Mouse (Mus musculus): ENCODE measurements around the gene Sobp. TPM values are rescaled to one million over a fixed set of nuclear protein-coding genes. Genes with fewer than 3 reads are reported as not detected.

The Sobp gene
- polyA plus RNA-seq, 1 experiment: not detected

GRCm38 (mm10) chr10:43200206-43200605, 25.9 kb upstream of the Sobp start:
- whole genome bisulfite sequencing: 96% methylated on average over 2 of the region's 2 CpGs
- Histone ChIP-seq H3K27ac (ENCODE audit: insufficient read depth, low read depth, low read length) (no peak overlapping the region), H3K4me1 (ENCODE audit: control insufficient read depth, insufficient read depth, low read length) (no peaks in the 10 kb centered on the region), H3K4me3 (ENCODE audit: insufficient read depth, low read depth, low read length) (no peak overlapping the region)
- TF ChIP-seq POLR2A (IDR thresholded peaks at IDR 0.05; ENCODE audit: insufficient read depth, low read depth, low read length) (no peak), CTCF (IDR thresholded peaks at IDR 0.05; ENCODE audit: insufficient read depth, low read depth, low read length) (no peak)

GRCm38 (mm10) chr10:43180313-43180912, 6.1 kb upstream of the Sobp start:
- H3K4me1 ChIP-seq (ENCODE audit: control insufficient read depth, insufficient read depth, low read length): peaks cover under 1% of the 10 kb centered on the region; the same call in 1 of the 2 replicates
- WGBS: 62% methylated on average over 5 of the region's 5 CpGs
- H3K4me3 ChIP-seq (ENCODE audit: insufficient read depth, low read depth, low read length): no peak overlapping the region
- TF ChIP-seq CTCF (IDR thresholded peaks at IDR 0.05; ENCODE audit: insufficient read depth, low read depth, low read length) (no peak), POLR2A (IDR thresholded peaks at IDR 0.05; ENCODE audit: insufficient read depth, low read depth, low read length) (no peak)
- no peak overlapping the region for H3K27ac ChIP-seq (ENCODE audit: insufficient read depth, low read depth, low read length)

- peak overlapping the region; percentile 73; the same call in 1 of the 2 replicates for H3K27ac ChIP-seq (ENCODE audit: insufficient read depth, low read depth, low read length)
- 2% methylated on average over 18 of the region's 18 CpGs for WGBS
- TF ChIP-seq POLR2A (IDR thresholded peaks at IDR 0.05; ENCODE audit: insufficient read depth, low read depth, low read length) (no peak), CTCF (IDR thresholded peaks at IDR 0.05; ENCODE audit: insufficient read depth, low read depth, low read length) (no peak)
- H3K4me3 ChIP-seq (ENCODE audit: insufficient read depth, low read depth, low read length): peak overlapping the region; percentile 96
- H3K4me1 ChIP-seq (ENCODE audit: control insufficient read depth, insufficient read depth, low read length): peaks cover 6% of the 10 kb centered on the region; the same call in 1 of the 2 replicates
Measured at GRCm38 (mm10) chr10:43175156-43175601, 849 bp upstream of the Sobp start.

GRCm38 (mm10) chr10:43173828-43174325, 453 bp downstream of the Sobp start:
- peak overlapping the region; percentile 96 for H3K4me3 ChIP-seq (ENCODE audit: insufficient read depth, low read depth, low read length)
- H3K4me1 ChIP-seq (ENCODE audit: control insufficient read depth, insufficient read depth, low read length): peaks cover 7% of the 10 kb centered on the region; the same call in 1 of the 2 replicates
- TF ChIP-seq CTCF (IDR thresholded peaks at IDR 0.05; ENCODE audit: insufficient read depth, low read depth, low read length) (no peak), POLR2A (IDR thresholded peaks at IDR 0.05; ENCODE audit: insufficient read depth, low read depth, low read length) (no peak)
- WGBS: under 1% methylated on average over 34 of the region's 38 CpGs
- peak overlapping the region; percentile 9 for H3K27ac ChIP-seq (ENCODE audit: insufficient read depth, low read depth, low read length)

- peak overlapping the region; percentile 9 for H3K27ac ChIP-seq (ENCODE audit: insufficient read depth, low read depth, low read length)
- WGBS: under 1% methylated on average over 53 of the region's 53 CpGs
- H3K4me1 ChIP-seq (ENCODE audit: control insufficient read depth, insufficient read depth, low read length): peaks cover 8% of the 10 kb centered on the region; the same call in 1 of the 2 replicates
- H3K4me3 ChIP-seq (ENCODE audit: insufficient read depth, low read depth, low read length): peak overlapping the region; percentile 96
- no peak for TF ChIP-seq POLR2A (IDR thresholded peaks at IDR 0.05; ENCODE audit: insufficient read depth, low read depth, low read length)
- no peak for TF ChIP-seq CTCF (IDR thresholded peaks at IDR 0.05; ENCODE audit: insufficient read depth, low read depth, low read length)
Measured at GRCm38 (mm10) chr10:43173141-43173827, 1.0 kb downstream of the Sobp start.

GRCm38 (mm10) chr10:43172554-43172953, 1.8 kb downstream of the Sobp start:
- Histone ChIP-seq H3K4me1 (ENCODE audit: control insufficient read depth, insufficient read depth, low read length) (peaks cover 8% of the 10 kb centered on the region; the same call in 1 of the 2 replicates), H3K4me3 (ENCODE audit: insufficient read depth, low read depth, low read length) (peak overlapping the region; percentile 27; the same call in 1 of the 2 replicates), H3K27ac (ENCODE audit: insufficient read depth, low read depth, low read length) (no peak overlapping the region)
- no peak for TF ChIP-seq POLR2A (IDR thresholded peaks at IDR 0.05; ENCODE audit: insufficient read depth, low read depth, low read length)
- TF ChIP-seq CTCF (IDR thresholded peaks at IDR 0.05; ENCODE audit: insufficient read depth, low read depth, low read length): no peak
- WGBS: 2% methylated on average over 8 of the region's 8 CpGs

- peaks cover 8% of the 10 kb centered on the region; the same call in 1 of the 2 replicates for H3K4me1 ChIP-seq (ENCODE audit: control insufficient read depth, insufficient read depth, low read length)
- TF ChIP-seq CTCF (IDR thresholded peaks at IDR 0.05; ENCODE audit: insufficient read depth, low read depth, low read length) (no peak), POLR2A (IDR thresholded peaks at IDR 0.05; ENCODE audit: insufficient read depth, low read depth, low read length) (no peak)
- 4% methylated on average over 7 of the region's 7 CpGs for WGBS
- no peak overlapping the region for H3K27ac ChIP-seq (ENCODE audit: insufficient read depth, low read depth, low read length)
- H3K4me3 ChIP-seq (ENCODE audit: insufficient read depth, low read depth, low read length): peak overlapping the region; percentile 27
Measured at GRCm38 (mm10) chr10:43172066-43172465, 2.3 kb downstream of the Sobp start.

GRCm38 (mm10) chr10:43171106-43171505, 3.2 kb downstream of the Sobp start:
- no peak for TF ChIP-seq CTCF (IDR thresholded peaks at IDR 0.05; ENCODE audit: insufficient read depth, low read depth, low read length)
- TF ChIP-seq POLR2A (IDR thresholded peaks at IDR 0.05; ENCODE audit: insufficient read depth, low read depth, low read length): no peak
- WGBS: 34% methylated on average over 8 of the region's 8 CpGs
- no peak overlapping the region for H3K27ac ChIP-seq (ENCODE audit: insufficient read depth, low read depth, low read length)
- H3K4me3 ChIP-seq (ENCODE audit: insufficient read depth, low read depth, low read length): peak overlapping the region; percentile 39
- H3K4me1 ChIP-seq (ENCODE audit: control insufficient read depth, insufficient read depth, low read length): peaks cover 8% of the 10 kb centered on the region; the same call in 1 of the 2 replicates

- WGBS: 55% methylated on average over 7 of the region's 7 CpGs
- H3K4me3 ChIP-seq (ENCODE audit: insufficient read depth, low read depth, low read length): no peak overlapping the region
- no peak overlapping the region for H3K27ac ChIP-seq (ENCODE audit: insufficient read depth, low read depth, low read length)
Measured at GRCm38 (mm10) chr10:43168847-43169246, 5.5 kb downstream of the Sobp start.

More at GRCm38 (mm10) chr10:43168847-43169246, 5.5 kb downstream of the Sobp start:
- peaks cover 4% of the 10 kb centered on the region; the same call in 1 of the 2 replicates for H3K4me1 ChIP-seq (ENCODE audit: control insufficient read depth, insufficient read depth, low read length)
- TF ChIP-seq POLR2A (IDR thresholded peaks at IDR 0.05; ENCODE audit: insufficient read depth, low read depth, low read length): no peak
- no peak for TF ChIP-seq CTCF (IDR thresholded peaks at IDR 0.05; ENCODE audit: insufficient read depth, low read depth, low read length)

All from olfactory bulb, adult 2 months (tissue).